Mouse (Mus musculus) liver, embryonic 12.5 days (tissue): Measurements from ENCODE around the gene Foxf1. TPM values are rescaled to one million over a fixed set of nuclear protein-coding genes. Genes with fewer than 3 reads are reported as not detected.

Experiments
- ATAC-seq: fragments of 200-750 bp; cut with Nextera tagmentation; 2 replicates; pipeline ENCODE4 v1.8.0; 2017; ENCODE audit warnings: moderate number of reproducible peaks, mild to moderate bottlenecking, moderate library complexity
- H3K27ac ChIP-seq: fragments of 300-500 bp; sonication (generic); 2 replicates; pipeline ENCODE4 v1.5.1; 2016; ENCODE audit warnings: mild to moderate bottlenecking
- H3K27me3 ChIP-seq: fragments of 300-500 bp; sonication (generic); replicated peaks from 2 replicates; pipeline ENCODE4 v1.6.1; 2016; ENCODE audit warnings: mild to moderate bottlenecking, moderate library complexity
- H3K36me3 ChIP-seq: fragments of 300-500 bp; sonication (generic); 2 replicates; pipeline ENCODE4 v1.6.1; 2016; ENCODE audit warnings: mild to moderate bottlenecking, moderate library complexity
- H3K4me1 ChIP-seq: fragments of 300-500 bp; sonication (generic); 2 replicates; pipeline ENCODE4 v1.6.1; 2016
- H3K4me2 ChIP-seq: fragments of 300-500 bp; sonication (generic); 2 replicates; pipeline ENCODE4 v1.6.1; 2016; ENCODE audit warnings: mild to moderate bottlenecking, moderate library complexity
- H3K4me3 ChIP-seq: fragments of 300-500 bp; sonication (generic); 2 replicates; pipeline ENCODE4 v1.5.1; 2016; ENCODE audit warnings: mild to moderate bottlenecking, moderate library complexity
- H3K9ac ChIP-seq: fragments of 300-500 bp; sonication (generic); 2 replicates; pipeline ENCODE4 v1.6.1; 2016; ENCODE audit warnings: mild to moderate bottlenecking, moderate library complexity
- H3K9me3 ChIP-seq: fragments of 300-500 bp; sonication (generic); replicated peaks from 2 replicates; pipeline ENCODE4 v1.6.1; 2016; ENCODE audit warnings: mild to moderate bottlenecking, moderate library complexity
- WGBS: fragments of 180-500 bp; shearing (Covaris S2); methylation state at CpG from one replicate; pipeline ENCODE4 v1.1.7; 2016; ENCODE audit not compliant: insufficient replicate concordance; 5-methylcytosine and 5-hydroxymethylcytosine counted together
- polyA plus RNA-seq: library from polyadenylated mRNA; unstranded; fragments of >200 nt; fragmentation: Nextera tagmentation; extraction: Ambion mirVana; gene quantifications from 2 replicates; pipeline ENCODE4 v1.2.1, GENCODE M21; 2016

Gene Foxf1
- polyA plus RNA-seq, 1 experiment from 2014 or later = 16.9 TPM

DNA sequence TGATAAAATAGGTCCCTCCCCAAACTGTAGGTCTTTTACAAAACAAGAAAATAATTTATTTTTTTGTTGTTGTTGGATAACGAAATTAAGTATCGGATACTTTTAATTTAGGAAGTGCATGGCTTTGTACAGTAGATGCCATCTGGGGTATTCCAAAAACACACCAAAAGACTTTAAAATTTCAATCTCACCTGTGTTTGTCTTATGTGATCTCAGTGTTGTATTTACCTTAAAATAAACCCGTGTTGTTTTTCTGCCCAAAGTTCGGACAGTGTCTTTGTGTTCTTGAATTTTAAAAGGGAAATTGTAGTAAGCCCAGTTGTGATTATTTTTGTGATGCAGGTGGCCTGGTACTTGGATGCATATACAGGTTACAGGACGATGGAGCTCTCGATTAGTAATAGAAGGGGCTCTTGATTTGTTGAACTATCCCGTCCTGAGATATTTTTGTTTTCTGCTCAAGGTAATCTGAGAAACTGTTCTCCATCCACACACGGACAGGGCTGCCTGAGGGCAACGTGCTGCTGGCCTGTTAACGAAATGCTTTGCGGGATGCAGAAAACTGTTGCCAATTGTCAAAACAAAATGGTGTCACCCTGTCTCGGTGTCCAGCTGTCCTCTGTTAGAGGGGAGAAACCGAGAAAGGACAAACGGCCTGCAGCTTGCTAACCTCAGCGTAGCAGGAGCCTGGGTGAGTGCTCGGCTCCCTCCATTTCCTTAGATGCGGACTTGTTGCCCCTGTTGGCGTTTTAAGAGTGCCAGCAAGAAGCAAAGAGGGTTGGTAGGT lies 34.6 kb downstream of the Foxf1 start:
- no peak overlapping the region for H3K4me2 ChIP-seq
- 4% methylated on average over 18 of the region's 18 CpGs for WGBS

DNA sequence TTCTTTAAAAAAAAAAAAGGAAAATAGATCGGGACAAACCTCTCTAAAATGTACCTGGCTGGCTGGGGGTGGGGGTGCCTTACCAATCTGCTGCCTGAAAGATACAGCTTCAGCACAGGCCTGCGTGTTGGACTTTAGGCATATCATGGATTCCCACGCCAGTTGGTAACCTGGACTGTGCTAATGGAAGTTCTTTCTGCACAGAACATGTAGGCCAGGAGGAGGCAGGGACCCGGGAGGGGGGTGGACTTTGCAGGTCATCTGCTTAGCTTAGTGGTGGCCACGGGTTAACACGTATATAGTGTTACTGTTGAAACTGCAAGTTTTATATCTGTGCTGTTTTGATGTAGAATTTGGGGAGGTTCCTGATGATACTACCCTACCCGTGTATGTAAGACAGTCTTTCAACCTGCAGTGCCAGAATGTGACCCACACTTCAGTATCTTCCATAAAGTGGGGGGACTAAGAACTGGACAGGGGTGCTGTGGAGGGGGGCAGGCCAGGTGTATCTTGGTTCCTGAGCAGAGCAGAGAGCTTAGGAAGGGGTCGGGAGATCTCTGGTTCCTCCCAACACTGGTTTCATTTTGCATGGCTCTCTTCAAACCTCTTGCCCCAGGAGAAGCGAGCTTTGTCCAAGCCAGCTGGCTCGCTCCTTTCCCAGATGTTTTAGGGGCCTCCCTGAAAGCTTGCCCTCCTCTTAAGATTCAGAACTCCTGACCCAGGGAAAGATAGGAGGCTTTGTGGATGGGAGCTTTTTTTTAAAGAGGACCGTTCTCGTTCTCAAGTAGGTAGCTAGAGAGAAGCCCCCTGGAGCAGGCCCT lies 35.7 kb downstream of the Foxf1 start:
- no peak for ATAC-seq
- H3K4me2 ChIP-seq = no peak overlapping the region
- no peak overlapping the region for H3K27ac ChIP-seq
- no peaks in the 10 kb centered on the region for H3K9me3 ChIP-seq
- H3K9ac ChIP-seq = no peak overlapping the region
- peaks cover 10% of the 10 kb centered on the region for H3K4me1 ChIP-seq
- no peaks in the 10 kb centered on the region for H3K36me3 ChIP-seq
- no peak overlapping the region for H3K4me3 ChIP-seq
- H3K27me3 ChIP-seq = peaks cover 100% of the 10 kb centered on the region
- WGBS = 12% methylated on average over 12 of the region's 12 CpGs

More for the DNA sequence above, 34.6 kb downstream of the Foxf1 start:
- Histone ChIP-seq H3K36me3 (no peaks in the 10 kb centered on the region), H3K4me3 (peak overlapping the region; percentile 54), H3K9ac (no peak overlapping the region), H3K27ac (no peak overlapping the region), H3K4me1 (peaks cover 10% of the 10 kb centered on the region), H3K9me3 (no peaks in the 10 kb centered on the region), H3K27me3 (peaks cover 100% of the 10 kb centered on the region)
- ATAC-seq = no peak

DNA sequence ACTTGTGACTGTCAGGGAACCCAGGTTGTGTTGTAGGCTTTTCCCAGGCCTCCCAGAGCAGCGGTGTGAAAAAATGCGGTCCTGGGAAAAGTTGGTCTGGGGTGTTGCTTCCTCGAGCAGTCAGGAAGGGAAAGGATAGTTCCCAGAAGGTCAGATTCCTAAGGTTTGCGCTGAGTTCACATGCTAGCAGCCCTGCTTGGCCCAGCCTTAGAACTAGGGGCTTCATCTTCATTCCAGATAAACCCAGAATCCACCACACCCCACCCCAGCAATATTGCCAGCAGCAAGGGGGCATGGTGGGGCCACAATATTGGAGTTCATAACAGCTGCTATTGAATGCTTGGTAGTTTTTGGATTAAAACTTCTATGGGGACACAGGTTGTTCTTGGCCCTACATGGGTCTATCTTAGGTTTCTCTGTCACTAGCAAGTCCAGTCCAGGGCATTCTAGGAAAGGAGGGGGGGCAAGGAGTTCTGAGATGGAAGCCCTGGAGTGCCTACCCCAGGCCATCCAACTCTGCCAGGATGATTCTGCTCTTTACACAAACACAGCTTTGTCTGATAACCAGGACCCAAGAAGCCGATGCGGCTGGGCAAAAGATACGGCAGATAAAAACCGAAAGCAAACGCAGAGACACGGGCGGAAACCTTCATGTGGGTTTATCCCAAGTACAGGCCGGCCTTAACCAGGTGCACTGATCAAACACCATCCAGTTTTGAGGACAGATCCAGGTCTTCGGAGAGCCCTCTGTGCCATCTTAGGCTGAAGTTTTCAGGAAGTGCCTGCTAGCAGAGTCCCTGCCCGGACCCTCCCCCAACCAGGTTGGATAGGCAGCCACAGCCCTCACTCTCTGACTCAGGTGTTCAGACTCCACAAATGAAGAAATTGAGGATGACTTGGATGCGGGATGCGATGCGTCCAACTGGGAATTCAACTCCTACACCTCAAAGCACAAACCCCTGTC lies 36.6 kb downstream of the Foxf1 start:
- ATAC-seq = no peak
- no peak overlapping the region for H3K27ac ChIP-seq
- H3K9me3 ChIP-seq = no peaks in the 10 kb centered on the region
- peaks cover 15% of the 10 kb centered on the region; the same call in 1 of the 2 replicates for H3K4me1 ChIP-seq
- no peak overlapping the region for H3K9ac ChIP-seq
- H3K4me2 ChIP-seq = no peak overlapping the region
- H3K4me3 ChIP-seq = no peak overlapping the region
- H3K36me3 ChIP-seq = no peaks in the 10 kb centered on the region
- peaks cover 100% of the 10 kb centered on the region for H3K27me3 ChIP-seq
- 8% methylated on average over 17 of the region's 17 CpGs for WGBS

DNA sequence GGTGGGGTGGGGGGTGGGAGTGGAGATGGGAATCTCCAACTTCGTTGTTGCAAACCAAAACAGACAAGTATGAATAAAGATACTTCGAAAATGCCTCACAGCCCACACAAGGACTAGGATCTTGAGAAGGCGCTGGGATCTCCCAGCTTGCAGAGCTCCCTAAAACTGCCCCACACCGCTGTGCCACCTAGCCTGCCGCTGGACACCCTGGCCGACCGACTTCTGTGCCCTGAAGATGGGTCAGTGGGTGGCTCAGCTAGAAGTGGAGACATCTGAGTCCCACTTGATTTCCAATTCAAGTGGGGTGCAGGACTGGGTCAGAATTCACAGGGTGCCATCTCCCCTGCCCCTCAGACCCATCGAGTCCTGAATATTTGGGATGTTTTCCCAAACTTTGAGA lies 37.5 kb downstream of the Foxf1 start:
- Histone ChIP-seq H3K9me3 (no peaks in the 10 kb centered on the region), H3K9ac (no peak overlapping the region), H3K4me3 (no peak overlapping the region), H3K4me1 (peaks cover 8% of the 10 kb centered on the region; the same call in 1 of the 2 replicates), H3K4me2 (no peak overlapping the region), H3K36me3 (no peaks in the 10 kb centered on the region), H3K27ac (no peak overlapping the region), H3K27me3 (peaks cover 100% of the 10 kb centered on the region)
- ATAC-seq = no peak
- WGBS = 17% methylated on average over 8 of the region's 8 CpGs

DNA sequence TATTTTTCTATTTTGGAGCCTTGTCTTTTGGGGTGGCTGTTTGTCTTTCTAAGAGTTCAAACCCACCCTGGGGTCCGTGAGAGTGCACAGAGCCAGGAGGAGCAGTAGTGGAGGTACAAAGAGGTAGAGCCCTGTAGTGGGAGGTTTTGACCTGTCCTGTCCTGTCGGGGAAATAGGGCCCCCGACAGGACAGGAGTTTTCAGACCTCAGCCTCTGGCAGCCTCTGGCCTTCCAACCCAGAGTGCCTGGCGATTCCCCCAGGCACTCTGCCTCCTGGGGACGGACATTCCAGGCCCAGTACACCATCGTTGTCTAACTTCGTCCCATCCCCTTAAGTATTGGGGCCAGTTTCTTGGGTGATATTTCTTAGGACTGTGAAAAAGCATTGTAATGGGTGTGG lies 38.2 kb downstream of the Foxf1 start:
- Histone ChIP-seq H3K4me1 (0 out of 2 replicates have a peak, but pooled peaks cover 7% of the 10 kb centered on the region), H3K9me3 (no peaks in the 10 kb centered on the region), H3K9ac (no peak overlapping the region), H3K4me3 (no peak overlapping the region), H3K27me3 (peaks cover 100% of the 10 kb centered on the region), H3K4me2 (no peak overlapping the region), H3K36me3 (no peaks in the 10 kb centered on the region), H3K27ac (no peak overlapping the region)
- 11% methylated on average over 7 of the region's 7 CpGs for WGBS
- ATAC-seq = no peak

DNA sequence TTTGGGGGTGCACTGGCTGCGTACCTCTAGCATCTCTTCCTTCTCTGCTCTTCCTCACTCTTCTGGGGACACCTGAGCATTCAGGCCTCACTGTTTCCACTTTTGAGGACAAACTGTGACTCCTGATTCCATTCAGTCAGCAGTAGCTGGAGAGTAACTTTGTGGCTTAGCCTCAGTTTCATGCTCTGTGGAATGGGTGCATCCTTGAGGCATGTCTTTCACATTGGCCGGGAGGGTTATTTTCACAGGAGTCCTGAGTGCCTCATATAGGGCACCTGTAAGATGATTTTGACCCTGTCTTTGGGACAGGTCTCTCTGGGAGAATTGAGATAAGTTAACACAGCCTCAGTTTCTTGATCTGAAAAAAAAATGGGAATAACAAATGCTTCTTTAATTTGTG lies 38.9 kb downstream of the Foxf1 start:
- no peak overlapping the region for H3K4me2 ChIP-seq
- ATAC-seq = no peak
- 51% methylated on average over 2 of the region's 2 CpGs for WGBS

DNA sequence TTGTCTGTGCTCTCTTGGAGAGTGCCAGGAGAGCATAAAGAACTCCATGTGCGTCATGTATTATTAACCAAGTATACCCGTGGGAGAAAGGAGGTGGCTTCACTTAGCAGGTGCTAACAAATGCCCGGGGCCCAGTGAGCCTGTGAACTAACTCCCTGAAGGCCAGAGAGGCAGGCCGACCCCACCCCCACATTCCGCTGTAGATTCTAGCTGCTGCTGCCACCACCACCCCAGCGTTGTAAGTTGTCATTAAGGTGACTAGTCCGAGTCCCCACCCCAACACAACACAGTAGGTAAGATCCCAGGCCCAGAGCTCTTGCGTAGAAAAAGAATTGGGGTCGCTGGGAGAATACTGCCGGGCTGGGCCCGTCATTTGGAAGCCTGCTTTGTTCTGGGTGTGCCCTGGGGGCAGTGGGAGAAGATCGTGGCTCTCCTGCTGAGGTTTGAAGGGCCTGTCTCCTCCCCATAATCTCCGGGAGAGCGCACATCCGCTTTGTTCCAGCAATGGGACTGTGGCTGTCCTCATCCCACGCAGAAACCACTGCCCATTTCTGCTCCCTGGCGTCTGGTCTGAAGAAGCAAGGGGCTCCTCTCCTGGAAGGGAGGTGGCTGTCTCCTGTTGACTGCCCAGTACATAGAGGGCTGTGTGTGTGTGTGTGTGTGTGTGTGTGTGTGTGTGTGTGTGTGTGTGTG lies 40.5 kb downstream of the Foxf1 start:
- Histone ChIP-seq H3K9ac (no peak overlapping the region), H3K4me1 (0 out of 2 replicates have a peak, but pooled peaks cover 7% of the 10 kb centered on the region), H3K9me3 (no peaks in the 10 kb centered on the region), H3K36me3 (no peaks in the 10 kb centered on the region), H3K27me3 (peaks cover 100% of the 10 kb centered on the region), H3K27ac (no peak overlapping the region), H3K4me3 (no peak overlapping the region), H3K4me2 (peak overlapping the region; percentile 50; the same call in 1 of the 2 replicates)
- ATAC-seq = no peak; the same call in 1 of the 2 replicates
- WGBS = 10% methylated on average over 17 of the region's 17 CpGs

More for the DNA sequence above, 38.9 kb downstream of the Foxf1 start:
- H3K9me3 ChIP-seq = no peaks in the 10 kb centered on the region
- peaks cover 100% of the 10 kb centered on the region for H3K27me3 ChIP-seq
- H3K27ac ChIP-seq = no peak overlapping the region
- 0 out of 2 replicates have a peak, but pooled peaks cover 7% of the 10 kb centered on the region for H3K4me1 ChIP-seq
- H3K4me3 ChIP-seq = no peak overlapping the region
- no peak overlapping the region for H3K9ac ChIP-seq
- no peaks in the 10 kb centered on the region for H3K36me3 ChIP-seq

DNA sequence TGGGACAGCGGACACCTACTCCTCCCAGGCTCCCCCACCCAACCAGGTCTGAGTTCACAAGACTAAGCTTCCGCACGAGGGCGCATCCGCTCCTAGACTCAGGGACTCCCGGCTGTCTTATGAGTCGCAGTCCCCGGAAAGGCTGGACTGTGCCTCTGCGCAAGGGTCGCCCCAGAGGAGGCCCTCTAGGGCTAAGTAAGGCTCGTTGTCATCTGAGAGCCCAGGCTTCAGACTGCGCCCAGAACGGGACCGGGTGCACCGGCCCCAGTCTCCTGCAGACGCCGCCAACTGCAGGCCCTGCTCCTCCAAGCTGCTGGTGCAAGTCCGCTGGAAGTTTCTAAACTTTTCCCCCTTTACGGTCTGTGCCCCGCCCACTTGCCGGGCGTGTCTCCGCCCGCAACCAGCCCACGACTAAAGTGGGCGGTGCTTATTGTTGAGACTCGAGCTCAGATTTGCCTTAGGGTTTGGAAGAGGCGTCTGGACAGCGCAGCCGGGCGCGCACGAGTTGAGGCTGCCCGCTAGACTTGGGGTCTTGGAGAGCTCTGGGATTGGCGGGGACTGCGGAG lies 41.2 kb downstream of the Foxf1 start:
- H3K4me1 ChIP-seq = 0 out of 2 replicates have a peak, but pooled peaks cover 7% of the 10 kb centered on the region
- no peak overlapping the region for H3K9ac ChIP-seq
- H3K4me2 ChIP-seq = peak overlapping the region; percentile 50
- WGBS = 1% methylated on average over 35 of the region's 36 CpGs
- H3K27ac ChIP-seq = no peak overlapping the region
- H3K9me3 ChIP-seq = no peaks in the 10 kb centered on the region
- peak overlapping the region; percentile 26; the same call in 1 of the 2 replicates for H3K4me3 ChIP-seq
- peaks cover 100% of the 10 kb centered on the region for H3K27me3 ChIP-seq
- ATAC-seq = peak; percentile 50
- H3K36me3 ChIP-seq = no peaks in the 10 kb centered on the region

DNA sequence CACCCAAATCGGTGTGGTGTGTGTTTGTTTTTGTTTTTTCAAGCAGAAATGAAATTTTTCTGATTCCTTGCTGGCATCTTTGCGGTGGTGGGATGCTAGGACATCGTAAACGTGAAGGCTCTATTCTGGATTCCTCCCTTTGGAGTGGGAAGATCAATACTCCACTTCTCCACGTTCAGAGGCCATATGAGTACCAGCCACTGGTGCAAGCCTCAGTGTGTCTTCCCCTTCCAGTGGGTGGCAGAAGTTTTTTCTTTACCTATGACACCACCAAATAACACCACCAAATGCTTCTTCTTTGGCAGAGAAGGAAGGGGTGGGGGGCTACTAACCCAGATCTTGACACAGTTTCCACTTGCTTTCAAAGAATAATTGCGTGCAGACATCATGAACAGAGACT lies 42.0 kb downstream of the Foxf1 start:
- ATAC-seq = no peak
- H3K4me1 ChIP-seq = 0 out of 2 replicates have a peak, but pooled peaks cover 7% of the 10 kb centered on the region
- H3K27me3 ChIP-seq = peaks cover 100% of the 10 kb centered on the region
- no peak overlapping the region for H3K4me2 ChIP-seq
- H3K4me3 ChIP-seq = no peak overlapping the region
- 11% methylated on average over 6 of the region's 6 CpGs for WGBS
- H3K9ac ChIP-seq = no peak overlapping the region
- H3K9me3 ChIP-seq = no peaks in the 10 kb centered on the region
- H3K36me3 ChIP-seq = no peaks in the 10 kb centered on the region
- H3K27ac ChIP-seq = no peak overlapping the region

DNA sequence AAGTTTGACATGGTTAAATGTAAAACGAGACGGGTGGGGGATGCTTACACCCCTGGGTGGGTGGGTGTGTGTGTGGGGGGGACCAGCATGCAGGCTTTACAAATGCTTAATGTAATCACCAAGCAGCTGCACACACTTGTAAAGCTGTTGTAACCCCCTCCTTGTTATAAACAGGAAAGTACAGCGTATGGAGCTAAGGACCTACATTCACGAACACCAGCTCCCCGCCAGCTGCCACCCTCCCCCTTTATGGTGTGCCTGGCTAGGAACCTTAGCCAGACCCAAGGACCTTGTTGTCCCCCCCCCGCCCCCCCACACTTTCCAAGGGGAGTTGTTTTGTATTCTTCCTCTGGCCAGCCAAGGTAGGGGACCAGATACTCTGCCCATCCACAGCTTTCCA lies 42.5 kb downstream of the Foxf1 start:
- ATAC-seq = no peak
- Histone ChIP-seq H3K27ac (no peak overlapping the region), H3K9me3 (no peaks in the 10 kb centered on the region), H3K36me3 (no peaks in the 10 kb centered on the region), H3K27me3 (peaks cover 99% of the 10 kb centered on the region), H3K4me1 (0 out of 2 replicates have a peak, but pooled peaks cover 7% of the 10 kb centered on the region), H3K9ac (no peak overlapping the region), H3K4me3 (no peak overlapping the region), H3K4me2 (no peak overlapping the region)
- 11% methylated on average over 6 of the region's 6 CpGs for WGBS
